Mouse (Mus musculus) spleen, adult 2 months (tissue): ENCODE data around the gene Zfyve28.

ENCODE experiments used
- CTCF ChIP-seq: fragments of 200-500 bp; IDR thresholded peaks from 2 replicates; pipeline ENCODE4 v1.5.1; 2011; ENCODE audit warnings: mild to moderate bottlenecking, inconsistent platforms; ENCODE audit not compliant: insufficient read depth, insufficient read length, insufficient replicate concordance; ENCODE audit errors: extremely low read depth
- POLR2A ChIP-seq: fragments of 200-500 bp; IDR thresholded peaks from 2 replicates; pipeline ENCODE4 v1.6.1; 2011; ENCODE audit warnings: low read depth, low read length, inconsistent platforms

- TF ChIP-seq POLR2A (no peak), CTCF (no peak)
These were observed 1.0 kb downstream of the Zfyve28 start for GRCm38 (mm10) chr5:34287001-34287837.
